ENCODE assay signal across 8 mouse cellular contexts in the genomic region with DNA sequence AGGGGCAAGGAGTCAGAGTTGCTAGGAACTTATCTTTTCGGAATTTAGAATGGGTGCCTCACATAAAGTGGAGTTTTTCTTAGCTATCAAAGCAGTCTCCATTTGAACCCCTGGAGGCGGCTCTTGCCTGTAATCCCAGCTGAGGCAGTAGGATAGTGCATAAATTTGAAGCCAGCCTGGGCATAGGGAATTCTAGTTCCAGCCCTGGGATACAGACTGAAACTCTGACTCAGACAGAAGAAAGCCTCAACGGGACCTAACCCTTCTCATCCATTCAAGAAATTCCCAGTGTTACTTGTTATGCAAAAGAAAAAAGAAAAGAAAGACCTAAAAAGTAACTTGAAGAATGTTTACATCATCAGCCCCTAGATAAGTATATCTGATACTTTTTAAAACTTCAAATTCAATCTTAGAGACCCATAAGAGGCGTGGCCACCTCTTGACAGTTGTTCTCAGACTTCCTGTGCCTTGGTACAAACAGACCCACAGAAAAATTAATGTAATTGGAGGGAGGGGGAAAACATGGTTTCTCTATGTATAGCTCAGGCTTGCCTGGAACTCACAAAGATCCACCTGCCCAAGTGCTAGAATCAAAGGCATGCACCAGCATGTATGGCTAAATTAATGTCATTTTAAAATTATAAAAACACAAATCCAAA. TPM values are rescaled to one million over a fixed set of nuclear protein-coding genes. Genes with fewer than 3 reads are reported as not detected.
DNase-seq lines count a peak whose midpoint lies in the region; ATAC-seq and TF ChIP-seq lines count a peak whose summit lies in the region.

No protein-coding gene starts in this region.

- peaks cover 4% of the 10 kb centered on the region for H3K79me3 ChIP-seq in C2C12 (ENCODE audit: low read depth)

- peak overlapping the region; percentile 45 for H3ac ChIP-seq in C2C12 (ENCODE audit: control insufficient read depth, insufficient read length, low read depth)

- no peak for TF ChIP-seq CTCF in C2C12 (IDR thresholded peaks at IDR 0.05; ENCODE audit: control insufficient read depth, insufficient read depth, insufficient read length)

- peak; percentile 47 for DNase-seq in 3T3-L1 (ENCODE audit: low read depth, low spot score)
- DNase-seq in embryonic facial prominence, embryonic 10.5 days (ENCODE audit: low spot score) = peak; percentile 23
- peak; percentile 20 for DNase-seq in heart, postnatal 4 days
- DNase-seq in limb, embryonic 11.5 days (ENCODE audit: low spot score) = no peak
- DNase-seq in testis, postnatal 10 days (ENCODE audit: low spot score) = no peak
- no peak for DNase-seq in gastrocnemius, postnatal 4 days (ENCODE audit: low spot score in 2 of 2)

- peak overlapping the region; percentile 83 for H3K9ac ChIP-seq in limb, embryonic 11.5 days (ENCODE audit: low read length)
- H3K9ac ChIP-seq in neural tube, embryonic 14.5 days (replicated peaks; ENCODE audit: low read depth, low read length) = peak overlapping the region; percentile 87

- ATAC-seq in limb, embryonic 11.5 days (ENCODE audit: insufficient number of reproducible peaks, low FRiP score, low TSS enrichment, low read depth) = no peak
- ATAC-seq in neural tube, embryonic 14.5 days (ENCODE audit: low read depth) = no peak

- peak overlapping the region; percentile 90 for H3K27ac ChIP-seq in embryonic facial prominence, embryonic 10.5 days (replicated peaks)
- H3K27ac ChIP-seq in limb, embryonic 11.5 days (replicated peaks; ENCODE audit: low read depth, low read length) = peak overlapping the region; percentile 75
- peak overlapping the region; percentile 81 for H3K27ac ChIP-seq in neural tube, embryonic 14.5 days (ENCODE audit: low read depth, low read length)

- peak overlapping the region; percentile 93 for H3K4me2 ChIP-seq in limb, embryonic 11.5 days (ENCODE audit: low read depth, severe bottlenecking)
- peak overlapping the region; percentile 97 for H3K4me2 ChIP-seq in neural tube, embryonic 14.5 days (ENCODE audit: low read depth, low read length)

- H3K36me3 ChIP-seq in C2C12 (ENCODE audit: control insufficient read depth, insufficient read depth) = peaks cover 3% of the 10 kb centered on the region
- H3K36me3 ChIP-seq in embryonic facial prominence, embryonic 10.5 days (replicated peaks) = no peaks in the 10 kb centered on the region
- no peaks in the 10 kb centered on the region for H3K36me3 ChIP-seq in limb, embryonic 11.5 days (ENCODE audit: control insufficient read depth, insufficient read depth, low read length)
- no peaks in the 10 kb centered on the region for H3K36me3 ChIP-seq in neural tube, embryonic 14.5 days (ENCODE audit: control insufficient read depth, insufficient read depth, low read length)

- no peaks in the 10 kb centered on the region for H3K27me3 ChIP-seq in C2C12 (ENCODE audit: control insufficient read depth, insufficient read depth, insufficient read length)
- H3K27me3 ChIP-seq in embryonic facial prominence, embryonic 10.5 days (replicated peaks; ENCODE audit: low read depth, poor library complexity, severe bottlenecking) = no peaks in the 10 kb centered on the region
- H3K27me3 ChIP-seq in limb, embryonic 11.5 days (ENCODE audit: control insufficient read depth, insufficient read depth, low read length) = no peaks in the 10 kb centered on the region
- no peaks in the 10 kb centered on the region for H3K27me3 ChIP-seq in neural tube, embryonic 14.5 days (ENCODE audit: control insufficient read depth, insufficient read depth, low read length)

- H3K4me3 ChIP-seq in C2C12 (ENCODE audit: insufficient read depth, poor library complexity, severe bottlenecking) = peak overlapping the region; percentile 76
- H3K4me3 ChIP-seq in embryonic facial prominence, embryonic 10.5 days = peak overlapping the region; percentile 96
- peak overlapping the region; percentile 97 for H3K4me3 ChIP-seq in limb, embryonic 11.5 days (ENCODE audit: low read depth, low read length)
- H3K4me3 ChIP-seq in neural tube, embryonic 14.5 days (ENCODE audit: low read depth, low read length) = peak overlapping the region; percentile 96

- no peaks in the 10 kb centered on the region for H3K9me3 ChIP-seq in embryonic facial prominence, embryonic 10.5 days
- H3K9me3 ChIP-seq in limb, embryonic 11.5 days (ENCODE audit: control insufficient read depth, low read length) = no peaks in the 10 kb centered on the region
- H3K9me3 ChIP-seq in neural tube, embryonic 14.5 days (ENCODE audit: control insufficient read depth, low read length) = no peaks in the 10 kb centered on the region

- peaks cover 15% of the 10 kb centered on the region for H3K79me2 ChIP-seq in C2C12 (ENCODE audit: control insufficient read depth, insufficient read depth)

- WGBS in embryonic facial prominence, embryonic 10.5 days = 26% methylated on average over 4 of the region's 4 CpGs
- WGBS in limb, embryonic 11.5 days = 25% methylated on average over 4 of the region's 4 CpGs
- 27% methylated on average over 4 of the region's 4 CpGs for WGBS in neural tube, embryonic 14.5 days

- H3K4me1 ChIP-seq in embryonic facial prominence, embryonic 10.5 days = peaks cover 15% of the 10 kb centered on the region
- peaks cover 6% of the 10 kb centered on the region; the same call in 1 of the 2 replicates for H3K4me1 ChIP-seq in limb, embryonic 11.5 days (ENCODE audit: control insufficient read depth, insufficient read depth, low read length)
- H3K4me1 ChIP-seq in neural tube, embryonic 14.5 days (ENCODE audit: control insufficient read depth, insufficient read depth, low read length) = peaks cover 14% of the 10 kb centered on the region

TF ChIP-seq in C2C12, 6 proteins besides CTCF, POLR2A, EP300 and RAD21:
- TF ChIP-seq MYOG (IDR thresholded peaks at IDR 0.05; ENCODE audit: control insufficient read depth, extremely low read depth, insufficient read length) (no peak), MYOD1 (IDR thresholded peaks at IDR 0.05; ENCODE audit: control insufficient read depth, insufficient read length, low read depth) (no peak), MAX (IDR thresholded peaks at IDR 0.05) (no peak), USF1 (IDR thresholded peaks at IDR 0.05; ENCODE audit: low read depth) (no peak), FOSL1 (IDR thresholded peaks at IDR 0.05; ENCODE audit: insufficient read depth, low read length, poor library complexity, severe bottlenecking) (no peak)

RNA-seq across cellular contexts. Expression of gene Ublcp1, which starts 1.2 kb away (rescaled TPM):
- polyA plus RNA-seq in C2C12 (2012; fragmentation: generic; extraction: Trizol) = 17.7 TPM
- 71.1 and 71.6 TPM in 2 replicates for polyA plus RNA-seq in embryonic facial prominence, embryonic 10.5 days (2016; fragmentation: Nextera tagmentation; extraction: Ambion mirVana)
- 10 to 100 TPM; 36.4 to 41.5 TPM for total RNA-seq in heart, postnatal 4 days (2021)
- 76.7 and 76.8 TPM in 2 replicates for polyA plus RNA-seq in limb, embryonic 11.5 days (2014; fragmentation: Nextera tagmentation; extraction: Ambion mirVana)
- polyA plus RNA-seq in neural tube, embryonic 14.5 days (2014; fragmentation: Nextera tagmentation; extraction: Ambion mirVana) = 66.2 and 73.9 TPM in 2 replicates
- 10 to 100 TPM; 20.8 to 25.9 TPM for total RNA-seq in gastrocnemius, postnatal 4 days (2021)

RNA-seq across cellular contexts. Expression of gene Rnf145, which starts 47.3 kb away (rescaled TPM):
- 68.9 TPM for polyA plus RNA-seq in C2C12 (2012; fragmentation: generic; extraction: Trizol)
- 87.3 and 90.3 TPM in 2 replicates for polyA plus RNA-seq in embryonic facial prominence, embryonic 10.5 days (2016; fragmentation: Nextera tagmentation; extraction: Ambion mirVana)
- 10 to 100 TPM; 30.0 TPM for total RNA-seq in heart, postnatal 4 days (2021)
- polyA plus RNA-seq in limb, embryonic 11.5 days (2014; fragmentation: Nextera tagmentation; extraction: Ambion mirVana) = 95.3 and 96.1 TPM in 2 replicates
- polyA plus RNA-seq in neural tube, embryonic 14.5 days (2014; fragmentation: Nextera tagmentation; extraction: Ambion mirVana) = 114 and 141 TPM in 2 replicates
- total RNA-seq in gastrocnemius, postnatal 4 days (2021) = 10 to 100 TPM; 30.6 to 32.2 TPM

Comparison
In these comparisons a context has a peak if more than half of its experiments do, and no peak if none do; other contexts are left out.
1. DNase-seq: peak in 3T3-L1 (single experiment), embryonic facial prominence, embryonic 10.5 days (single experiment) and heart, postnatal 4 days (single experiment); none in limb, embryonic 11.5 days (single experiment), testis, postnatal 10 days (single experiment) and gastrocnemius, postnatal 4 days (0 of 2).
2. Peak in every context shown above with its lines, with median percentiles within 50 percentile points of each other: H3K4me3 ChIP-seq and H3K27ac ChIP-seq.